Mouse (Mus musculus) midbrain, embryonic 11.5 days (tissue): ENCODE measurements around the gene OR5BS1P. TPM values are rescaled to one million over a fixed set of nuclear protein-coding genes. Genes with fewer than 3 reads are reported as not detected.
A peak's percentile ranks its signal among the peaks of the same experiment; 100 is the strongest.
"Not testable (repeated sequence)": the region's sequence is repeated elsewhere in the genome, so short reads cannot be mapped to it uniquely, and the experiment has no call there.

Source experiments
- ATAC-seq: fragments of 200-750 bp; cut with Nextera tagmentation; 2 replicates; pipeline ENCODE4 v1.8.0; 2017; ENCODE audit warnings: moderate TSS enrichment, moderate library complexity; ENCODE audit not compliant: low FRiP score
- DNase-seq: peaks from one replicate; pipeline ENCODE4 v3.0.0; 2015; ENCODE audit warnings: low spot score; ENCODE audit errors: missing footprints
- H3K27ac ChIP-seq: fragments of 300-500 bp; sonication (generic); 2 replicates; pipeline ENCODE4 v1.5.1; 2014; ENCODE audit warnings: low read depth, low read length
- H3K27me3 ChIP-seq: fragments of 300-500 bp; sonication (generic); 2 replicates; pipeline ENCODE4 v1.6.1; 2014; ENCODE audit warnings: mild to moderate bottlenecking, low read length, moderate library complexity, mixed read lengths; ENCODE audit not compliant: control insufficient read depth, insufficient read depth
- H3K36me3 ChIP-seq: fragments of 300-500 bp; sonication (generic); 2 replicates; pipeline ENCODE4 v1.6.1; 2014; ENCODE audit warnings: mild to moderate bottlenecking, low read length, moderate library complexity, mixed read lengths; ENCODE audit not compliant: control insufficient read depth, insufficient read depth
- H3K4me1 ChIP-seq: fragments of 300-500 bp; sonication (generic); 2 replicates; pipeline ENCODE4 v1.6.1; 2014; ENCODE audit warnings: low read length; ENCODE audit not compliant: control insufficient read depth, insufficient read depth
- H3K4me2 ChIP-seq: fragments of 300-500 bp; sonication (generic); 2 replicates; pipeline ENCODE4 v1.6.1; 2014; ENCODE audit warnings: mild to moderate bottlenecking, moderate library complexity
- H3K4me3 ChIP-seq: fragments of 300-500 bp; sonication (generic); 2 replicates; pipeline ENCODE4 v1.5.1; 2014; ENCODE audit warnings: low read depth, low read length
- H3K9ac ChIP-seq: fragments of 300-500 bp; sonication (generic); 2 replicates; pipeline ENCODE4 v1.6.1; 2014; ENCODE audit warnings: low read length
- H3K9me3 ChIP-seq: fragments of 300-500 bp; sonication (generic); 2 replicates; pipeline ENCODE4 v1.6.1; 2016; ENCODE audit warnings: low read length; ENCODE audit not compliant: control insufficient read depth
- WGBS: fragments of 180-500 bp; shearing (Covaris S2); extraction: QIAGEN DNeasy Blood & Tissue Kit; methylation state at CpG from one replicate; pipeline ENCODE4 v1.1.7; 2014; 5-methylcytosine and 5-hydroxymethylcytosine counted together
- polyA plus RNA-seq: library from polyadenylated mRNA; unstranded; fragments of >200 nt; fragmentation: Nextera tagmentation; extraction: Ambion mirVana; gene quantifications from 2 replicates; pipeline ENCODE4 v1.2.1, GENCODE M21; 2014

OR5BS1P gene
- polyA plus RNA-seq, 1 experiment from 2014 or later: not detected

DNA sequence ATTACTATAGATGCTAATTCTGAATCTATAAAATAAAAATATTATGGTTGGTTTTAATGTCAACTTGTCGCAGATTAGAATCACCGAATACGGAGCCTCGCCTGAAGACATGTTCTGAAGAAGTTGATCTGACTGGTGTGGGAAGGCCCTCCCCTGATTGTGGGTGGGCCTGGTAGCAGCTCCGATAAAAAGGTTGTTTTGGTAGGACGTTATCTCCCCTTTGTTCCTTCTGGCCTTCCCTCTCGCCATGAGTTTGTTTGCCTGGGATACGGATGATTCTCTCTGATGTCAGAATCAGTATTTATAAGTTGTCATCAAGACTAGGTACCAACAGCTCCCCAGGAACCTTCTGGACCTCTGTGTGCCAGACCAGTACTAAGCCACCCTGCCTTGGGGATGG lies 42.5 kb downstream of the OR5BS1P start:
- Histone ChIP-seq H3K4me2 (no peak overlapping the region), H3K36me3 (no peaks in the 10 kb centered on the region), H3K4me3 (no peak overlapping the region), H3K4me1 (peaks cover 7% of the 10 kb centered on the region), H3K9me3 (no peaks in the 10 kb centered on the region), H3K27me3 (no peaks in the 10 kb centered on the region), H3K9ac (no peak overlapping the region), H3K27ac (no peak overlapping the region)
- 43% methylated on average over 8 of the region's 8 CpGs for WGBS
- no peak for DNase-seq
- ATAC-seq: no peak

DNA sequence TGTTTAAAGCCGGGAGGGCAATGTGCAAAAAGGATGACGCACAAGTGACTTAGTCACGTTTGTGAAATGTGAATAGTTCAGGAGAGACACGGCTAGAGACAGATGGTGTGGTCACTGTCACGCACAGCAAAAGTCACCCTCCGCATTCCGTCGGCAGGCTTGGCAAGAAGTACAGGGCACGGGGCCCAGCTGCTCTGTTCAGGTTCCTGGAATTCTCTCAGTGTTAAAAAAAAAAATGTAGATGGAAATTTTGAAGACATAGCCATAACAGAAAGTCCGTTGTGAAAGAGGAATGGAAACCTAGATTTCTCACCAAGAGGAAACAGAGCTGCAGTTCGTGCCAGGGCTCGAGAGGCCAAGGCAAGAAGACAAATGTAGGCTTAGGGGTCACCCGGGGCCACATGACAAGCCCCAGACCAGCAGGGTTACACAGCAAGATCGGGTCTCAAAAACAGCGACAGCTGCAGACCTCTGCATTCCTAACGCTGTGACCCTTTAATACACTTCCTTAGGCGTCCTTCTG lies 43.2 kb downstream of the OR5BS1P start:
- H3K27ac ChIP-seq: no peak overlapping the region
- no peak overlapping the region for H3K4me3 ChIP-seq
- ATAC-seq (no peak), DNase-seq (peak; percentile 86)
- no peak overlapping the region for H3K4me2 ChIP-seq
- WGBS: 58% methylated on average over 17 of the region's 17 CpGs
- H3K36me3 ChIP-seq: peaks cover 2% of the 10 kb centered on the region; the same call in 1 of the 2 replicates
- peaks cover 7% of the 10 kb centered on the region for H3K4me1 ChIP-seq
- no peaks in the 10 kb centered on the region for H3K27me3 ChIP-seq
- H3K9me3 ChIP-seq: no peaks in the 10 kb centered on the region
- H3K9ac ChIP-seq: no peak overlapping the region

DNA sequence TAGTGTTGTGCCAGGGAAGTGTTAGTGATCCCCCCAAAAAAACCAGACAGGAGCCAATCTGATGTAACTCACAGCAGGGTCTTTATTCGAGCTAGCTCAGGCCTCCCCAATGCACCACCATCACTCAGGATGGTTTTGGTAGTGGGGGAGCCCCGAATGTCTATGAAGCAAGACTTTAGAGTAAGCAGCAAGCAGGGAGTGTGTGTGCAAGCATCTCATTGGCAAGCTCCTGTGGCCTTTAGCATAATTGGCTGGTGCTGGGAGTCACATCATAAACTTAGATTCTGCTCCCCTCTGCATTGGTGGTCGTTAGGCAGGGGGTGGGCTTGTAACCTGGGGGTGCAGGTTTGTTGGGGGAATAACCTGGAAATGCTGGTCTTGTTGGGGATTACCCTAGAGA lies 44.0 kb downstream of the OR5BS1P start:
- not testable (repeated sequence) for H3K4me1 ChIP-seq, H3K36me3 ChIP-seq, H3K9ac ChIP-seq, H3K4me3 ChIP-seq, H3K4me2 ChIP-seq, H3K27me3 ChIP-seq, H3K9me3 ChIP-seq, ATAC-seq, DNase-seq, H3K27ac ChIP-seq
- 76% methylated on average over 3 of the region's 3 CpGs for WGBS

DNA sequence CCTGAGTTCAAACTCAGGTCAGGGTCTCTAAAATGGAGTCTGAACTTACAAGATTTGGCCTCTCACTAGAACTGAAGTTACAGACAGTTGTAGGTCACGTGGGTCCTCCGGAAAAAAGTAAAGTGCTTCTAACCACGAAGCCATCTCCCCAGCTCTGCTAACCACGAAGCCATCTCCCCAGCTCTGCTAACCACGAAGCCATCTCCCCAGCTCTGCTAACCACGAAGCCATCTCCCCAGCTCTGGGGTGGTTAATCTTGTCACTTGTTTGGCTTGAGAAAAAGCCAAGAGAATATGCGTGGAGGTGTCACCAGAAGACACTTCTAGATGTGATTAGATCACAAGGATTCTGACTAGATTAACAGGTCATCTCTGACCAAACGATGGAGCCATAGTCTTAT lies 44.5 kb downstream of the OR5BS1P start:
- DNase-seq: no peak
- H3K9ac ChIP-seq: no peak overlapping the region
- 88% methylated on average over 8 of the region's 8 CpGs for WGBS
- no peaks in the 10 kb centered on the region for H3K27me3 ChIP-seq
- no peak overlapping the region for H3K4me2 ChIP-seq
- H3K27ac ChIP-seq: no peak overlapping the region
- peaks cover 6% of the 10 kb centered on the region for H3K36me3 ChIP-seq
- H3K9me3 ChIP-seq: no peaks in the 10 kb centered on the region
- ATAC-seq: no peak
- no peak overlapping the region for H3K4me3 ChIP-seq
- H3K4me1 ChIP-seq: peaks cover 7% of the 10 kb centered on the region

DNA sequence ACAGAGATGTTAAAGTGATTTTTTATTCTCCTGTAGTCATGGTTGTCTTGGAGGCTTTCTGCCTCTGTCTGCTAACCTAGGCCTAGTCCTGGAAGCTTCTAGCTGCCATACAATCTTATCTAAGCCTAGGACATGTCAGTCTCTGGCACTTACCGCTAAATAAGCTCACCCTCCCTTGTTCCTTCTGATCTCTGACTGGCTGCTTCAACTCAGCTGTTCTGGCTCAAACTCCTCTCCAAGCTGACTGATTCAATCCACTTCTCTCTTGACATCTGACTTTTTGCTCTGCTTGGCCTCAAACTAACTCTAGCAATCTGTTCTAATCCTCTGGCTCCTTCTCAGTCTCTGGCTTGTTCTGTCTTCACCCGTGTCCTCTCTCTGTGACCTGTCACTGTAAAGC lies 45.1 kb downstream of the OR5BS1P start:
- not testable (repeated sequence) for ATAC-seq

DNA sequence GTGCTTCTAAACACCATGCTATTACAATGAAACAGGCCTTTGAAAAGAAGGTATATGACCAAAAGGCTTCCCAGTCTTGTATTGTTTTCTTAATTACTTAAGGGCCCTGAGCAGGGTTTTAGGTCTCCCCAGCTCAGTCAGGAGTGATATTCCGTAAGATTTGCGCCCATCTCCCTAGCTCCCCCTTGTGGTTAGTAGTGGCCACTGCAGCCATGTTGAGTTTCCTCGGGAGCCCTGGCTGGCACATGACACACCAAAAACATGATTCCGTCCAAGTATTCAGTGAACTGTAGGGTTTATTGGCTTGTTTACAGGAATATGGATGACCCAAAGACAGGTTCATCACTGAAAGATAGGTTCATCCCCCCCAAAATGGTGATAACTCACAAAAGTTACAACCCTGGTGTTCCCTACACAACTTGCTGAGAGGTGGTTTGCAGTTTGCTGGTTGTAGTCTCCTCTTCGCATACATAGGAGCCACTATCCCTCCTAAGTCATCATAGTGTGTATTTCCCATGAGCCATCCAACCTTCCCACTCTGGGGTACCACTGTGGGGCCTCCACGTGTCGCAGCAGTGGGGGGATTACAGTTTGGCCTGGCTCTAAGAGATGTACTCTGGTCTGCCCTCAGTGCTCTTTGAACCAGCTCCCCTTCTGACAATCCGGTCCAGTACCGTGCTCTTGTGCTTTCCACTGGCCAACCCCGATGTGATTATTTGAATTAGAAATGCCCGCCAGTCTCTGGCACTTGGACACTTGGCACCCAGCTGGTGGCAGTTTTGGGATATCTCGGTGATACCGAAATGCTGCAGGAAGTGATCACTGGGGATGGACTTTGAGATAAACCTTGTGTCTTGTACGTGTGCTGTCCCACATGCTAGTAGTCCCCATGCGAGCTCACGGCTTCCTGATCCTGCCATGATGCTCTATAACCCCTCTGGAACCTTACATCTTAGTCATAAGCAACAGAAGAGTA lies 48.0 kb downstream of the OR5BS1P start:
- Histone ChIP-seq H3K4me1 (peaks cover 2% of the 10 kb centered on the region), H3K9ac (no peak overlapping the region), H3K36me3 (peaks cover 25% of the 10 kb centered on the region), H3K4me3 (no peak overlapping the region), H3K9me3 (no peaks in the 10 kb centered on the region), H3K27me3 (no peaks in the 10 kb centered on the region), H3K4me2 (no peak overlapping the region), H3K27ac (no peak overlapping the region)
- ATAC-seq (no peak), DNase-seq (peak; percentile 94)
- 73% methylated on average over 16 of the region's 16 CpGs for WGBS

More for the DNA sequence above, 45.1 kb downstream of the OR5BS1P start:
- H3K4me3 ChIP-seq, H3K27ac ChIP-seq, DNase-seq, H3K4me1 ChIP-seq, H3K9ac ChIP-seq, H3K4me2 ChIP-seq, H3K27me3 ChIP-seq, H3K9me3 ChIP-seq: not testable (repeated sequence)
- H3K36me3 ChIP-seq: peaks cover 11% of the 10 kb centered on the region
- 76% methylated on average over 2 of the region's 2 CpGs for WGBS

DNA sequence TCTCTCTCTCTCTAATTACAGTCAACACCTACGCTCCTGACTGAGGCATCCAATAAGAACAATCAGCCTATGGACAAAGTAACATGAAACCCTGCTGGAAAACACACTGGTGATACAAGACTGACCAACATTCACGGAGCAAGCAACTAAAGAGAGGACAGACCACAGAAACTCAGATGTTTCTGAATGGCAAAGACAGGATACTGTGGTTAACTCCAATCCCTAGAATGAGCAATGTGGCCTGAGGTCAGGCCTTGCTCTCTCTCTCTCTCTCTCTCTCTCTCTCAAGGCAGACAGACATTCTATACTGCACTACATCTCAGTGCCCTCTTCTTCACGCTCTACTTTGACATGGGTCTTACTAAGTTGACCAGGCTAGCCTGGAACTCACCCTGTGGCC lies 51.5 kb downstream of the OR5BS1P start:
- no peak overlapping the region for H3K9ac ChIP-seq
- ATAC-seq (no peak), DNase-seq (no peak)
- H3K27me3 ChIP-seq: no peaks in the 10 kb centered on the region
- no peak overlapping the region for H3K4me2 ChIP-seq
- 97% methylated on average over 3 of the region's 3 CpGs for WGBS
- peaks cover 39% of the 10 kb centered on the region for H3K36me3 ChIP-seq
- H3K4me3 ChIP-seq: no peak overlapping the region
- no peaks in the 10 kb centered on the region for H3K9me3 ChIP-seq
- H3K27ac ChIP-seq: no peak overlapping the region
- H3K4me1 ChIP-seq: no peaks in the 10 kb centered on the region

DNA sequence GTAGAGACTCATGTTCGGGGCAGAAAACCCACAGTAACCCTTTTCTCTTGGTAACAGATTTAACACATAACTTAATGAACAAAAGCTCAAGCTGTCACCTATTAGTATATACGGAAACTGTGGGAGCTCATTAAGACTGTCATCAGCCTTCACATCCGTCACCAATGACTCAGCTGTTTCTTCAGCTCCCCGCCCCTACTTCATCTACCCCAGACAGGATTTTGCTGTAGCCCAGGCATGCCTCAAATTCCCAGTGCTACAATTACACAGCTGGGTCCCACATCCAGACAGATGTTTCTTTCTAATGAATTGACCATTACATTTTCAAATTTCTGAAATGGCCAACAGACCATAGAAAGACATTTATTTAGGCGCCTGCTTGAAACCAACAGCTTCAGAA lies 56.4 kb downstream of the OR5BS1P start:
- no peak overlapping the region for H3K4me3 ChIP-seq
- ATAC-seq: no peak
- H3K27ac ChIP-seq: no peak overlapping the region
- no peak overlapping the region for H3K9ac ChIP-seq
- no peak overlapping the region for H3K4me2 ChIP-seq
- DNase-seq: no peak
- H3K4me1 ChIP-seq: no peaks in the 10 kb centered on the region
- 88% methylated on average over 5 of the region's 5 CpGs for WGBS
- H3K27me3 ChIP-seq: no peaks in the 10 kb centered on the region
- H3K36me3 ChIP-seq: peaks cover 50% of the 10 kb centered on the region
- H3K9me3 ChIP-seq: no peaks in the 10 kb centered on the region

DNA sequence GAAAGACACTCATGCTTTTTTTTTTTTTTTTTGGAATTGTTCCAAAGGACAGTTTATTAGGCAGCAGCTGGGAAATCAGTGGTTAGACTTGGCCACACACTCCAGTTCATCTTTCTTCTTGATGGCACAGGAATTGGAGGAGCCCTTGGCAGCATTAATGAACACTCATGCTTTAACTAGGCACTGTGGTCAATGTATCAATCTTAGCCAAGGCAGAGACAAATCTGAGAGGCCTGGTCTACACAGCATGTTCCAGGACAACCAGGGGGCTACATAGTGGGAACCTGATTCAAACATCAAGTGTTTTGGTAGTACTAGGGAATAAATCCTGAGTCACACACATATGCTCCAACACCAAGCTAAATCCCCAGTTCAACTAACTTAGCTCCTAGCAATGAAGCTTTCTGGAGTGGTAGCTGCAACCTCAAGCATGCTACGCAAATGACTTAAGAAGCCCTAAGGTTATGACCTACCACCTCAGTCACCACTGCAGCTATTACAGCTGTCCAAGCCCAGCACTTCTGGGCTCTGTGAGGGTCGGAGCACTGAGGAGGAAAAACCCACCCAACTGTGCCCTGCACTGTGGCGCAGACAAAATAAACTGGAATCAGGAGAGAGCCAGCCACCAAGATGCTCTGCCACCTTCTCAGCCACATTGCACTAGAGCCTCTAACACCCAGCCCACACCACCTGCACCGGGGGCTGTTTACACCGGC lies 57.5 kb downstream of the OR5BS1P start:
- Histone ChIP-seq H3K36me3 (peaks cover 47% of the 10 kb centered on the region), H3K27ac (no peak overlapping the region), H3K4me1 (peaks cover 1% of the 10 kb centered on the region), H3K4me3 (no peak overlapping the region), H3K9me3 (no peaks in the 10 kb centered on the region), H3K27me3 (no peaks in the 10 kb centered on the region), H3K4me2 (no peak overlapping the region), H3K9ac (no peak overlapping the region)
- WGBS: 94% methylated on average over 5 of the region's 5 CpGs
- ATAC-seq (no peak), DNase-seq (no peak)
